8 mouse cellular contexts compared by ENCODE assay signal in genomic region chr4:132939421-132940127, GRCm38 (mm10). TPM values are rescaled to one million over a fixed set of nuclear protein-coding genes. Genes with fewer than 3 reads are reported as not detected.
DNase-seq lines count a peak whose midpoint lies in the region; ATAC-seq and TF ChIP-seq lines count a peak whose summit lies in the region.

No protein-coding gene starts in this region.

- no peak for TF ChIP-seq POLR2A in limb, embryonic 14.5 days (IDR thresholded peaks at IDR 0.05; ENCODE audit: borderline replicate concordance, extremely low read depth, insufficient read depth, insufficient read length)

- no peak overlapping the region for H3K4me2 ChIP-seq in embryonic facial prominence, embryonic 11.5 days (ENCODE audit: low read depth, low read length)
- peak overlapping the region; percentile 13; the same call in 1 of the 2 replicates for H3K4me2 ChIP-seq in hindbrain, embryonic 16.5 days (ENCODE audit: low read length)
- H3K4me2 ChIP-seq in limb, embryonic 14.5 days (replicated peaks; ENCODE audit: low read depth, low read length, severe bottlenecking): 0 out of 2 replicates have a peak overlapping the region, but pooled peaks have one; percentile 21

- peak; percentile 42 to 59 for DNase-seq in left cerebral cortex, adult 2 months (ENCODE audit: extremely low spot score in 1 of 2, low spot score in 2 of 2)
- no peak for DNase-seq in left cerebral cortex, postnatal 36 days (ENCODE audit: low spot score in 2 of 2)
- peak; percentile 85 for DNase-seq in adrenal gland, postnatal 10 days
- DNase-seq in embryonic facial prominence, embryonic 11.5 days (ENCODE audit: low spot score): peak; percentile 86
- peak; percentile 58 for DNase-seq in limb, embryonic 14.5 days (ENCODE audit: low spot score)
- DNase-seq in thymus, postnatal 10 days (ENCODE audit: low spot score in 2 of 2): peak; percentile 64 to 83

- H3K4me1 ChIP-seq in embryonic facial prominence, embryonic 11.5 days (ENCODE audit: control insufficient read depth, insufficient read depth, low read length): no peaks in the 10 kb centered on the region
- H3K4me1 ChIP-seq in hindbrain, embryonic 16.5 days (ENCODE audit: control insufficient read depth, insufficient read depth, low read depth, low read length): peaks cover 12% of the 10 kb centered on the region
- H3K4me1 ChIP-seq in limb, embryonic 14.5 days (ENCODE audit: control insufficient read depth, insufficient read depth, low read length): peaks cover 9% of the 10 kb centered on the region

- peak; percentile 67 for TF ChIP-seq CTCF in left cerebral cortex, adult 2 months (IDR thresholded peaks at IDR 0.05)

- H3K9ac ChIP-seq in embryonic facial prominence, embryonic 11.5 days (replicated peaks; ENCODE audit: low read length): no peak overlapping the region
- no peak overlapping the region for H3K9ac ChIP-seq in hindbrain, embryonic 16.5 days (ENCODE audit: low read depth, low read length)
- H3K9ac ChIP-seq in limb, embryonic 14.5 days (ENCODE audit: low read depth, low read length, severe bottlenecking): no peak overlapping the region

- intact Hi-C loops in left cerebral cortex, adult 2 months (cut with DNase I): loop anchor here (5.0 kb wide), 2 partner anchors 118 to 273 kb away; partner anchors contain the start of genes Cd164l2 and Gpr3
- intact Hi-C loops in left cerebral cortex, postnatal 36 days (cut with DNase I): loop anchor here (10.0 kb wide), 2 partner anchors 175 to 275 kb away; partner anchors contain the start of genes Cd164l2 and Gpr3

- H3K9me3 ChIP-seq in embryonic facial prominence, embryonic 11.5 days (replicated peaks; ENCODE audit: control insufficient read depth, low read length): no peaks in the 10 kb centered on the region
- H3K9me3 ChIP-seq in hindbrain, embryonic 16.5 days (ENCODE audit: control insufficient read depth, low read length): no peaks in the 10 kb centered on the region
- no peaks in the 10 kb centered on the region for H3K9me3 ChIP-seq in limb, embryonic 14.5 days (ENCODE audit: control insufficient read depth, low read length)

- H3K4me3 ChIP-seq in left cerebral cortex, adult 2 months: no peak overlapping the region
- H3K4me3 ChIP-seq in embryonic facial prominence, embryonic 11.5 days (ENCODE audit: low read depth, low read length): no peak overlapping the region
- H3K4me3 ChIP-seq in hindbrain, embryonic 16.5 days (ENCODE audit: low read length): no peak overlapping the region
- H3K4me3 ChIP-seq in limb, embryonic 14.5 days (replicated peaks; ENCODE audit: low read length): no peak overlapping the region

- no peak overlapping the region for H3K27ac ChIP-seq in left cerebral cortex, adult 2 months
- no peak overlapping the region for H3K27ac ChIP-seq in embryonic facial prominence, embryonic 11.5 days (replicated peaks; ENCODE audit: low read depth, low read length)
- H3K27ac ChIP-seq in hindbrain, embryonic 16.5 days (ENCODE audit: low read depth, low read length): no peak overlapping the region
- no peak overlapping the region for H3K27ac ChIP-seq in limb, embryonic 14.5 days (replicated peaks; ENCODE audit: low read depth, low read length)

- no peak for ATAC-seq in embryonic facial prominence, embryonic 11.5 days (replicated peaks; ENCODE audit: insufficient number of reproducible peaks, low FRiP score, low TSS enrichment, low read depth)
- no peak for ATAC-seq in hindbrain, embryonic 16.5 days
- ATAC-seq in limb, embryonic 14.5 days (ENCODE audit: low FRiP score, low read depth): no peak
- ATAC-seq in monocyte, adult 5-6 weeks (replicated peaks; ENCODE audit: insufficient number of reproducible peaks, low FRiP score, low TSS enrichment, poor library complexity, severe bottlenecking): peak; percentile 61

- H3K27me3 ChIP-seq in embryonic facial prominence, embryonic 11.5 days (ENCODE audit: control insufficient read depth, insufficient read depth, low read length): no peaks in the 10 kb centered on the region; the same call in 1 of the 2 replicates
- H3K27me3 ChIP-seq in hindbrain, embryonic 16.5 days (replicated peaks; ENCODE audit: control insufficient read depth, insufficient read depth, low read length): no peaks in the 10 kb centered on the region; the same call in 1 of the 2 replicates
- no peaks in the 10 kb centered on the region for H3K27me3 ChIP-seq in limb, embryonic 14.5 days (ENCODE audit: control insufficient read depth, insufficient read depth, low read length)

- no peaks in the 10 kb centered on the region for H3K36me3 ChIP-seq in embryonic facial prominence, embryonic 11.5 days (replicated peaks; ENCODE audit: control insufficient read depth, insufficient read depth, low read depth, low read length)
- no peaks in the 10 kb centered on the region for H3K36me3 ChIP-seq in hindbrain, embryonic 16.5 days (ENCODE audit: control insufficient read depth, insufficient read depth, low read length)
- H3K36me3 ChIP-seq in limb, embryonic 14.5 days (ENCODE audit: control insufficient read depth, insufficient read depth, low read length): no peaks in the 10 kb centered on the region

- 27% methylated on average over 22 of the region's 22 CpGs for WGBS in embryonic facial prominence, embryonic 11.5 days
- 24% methylated on average over 22 of the region's 22 CpGs for WGBS in hindbrain, embryonic 16.5 days
- 28% methylated on average over 22 of the region's 22 CpGs for WGBS in limb, embryonic 14.5 days

RNA-seq across cellular contexts. Expression of gene Fam76a, which starts 17.2 kb away (rescaled TPM):
- 10 to 100 TPM; 47.6 to 49.9 TPM for total RNA-seq in left cerebral cortex, adult 2 months (2021)
- total RNA-seq in left cerebral cortex, postnatal 36 days (2021): 10 to 100 TPM; 49.9 to 57.7 TPM
- total RNA-seq in adrenal gland, postnatal 10 days (2021): 10 to 100 TPM; 36.9 to 37.0 TPM
- 26.3 and 36.6 TPM in 2 replicates for polyA plus RNA-seq in embryonic facial prominence, embryonic 11.5 days (2014; fragmentation: Nextera tagmentation; extraction: Ambion mirVana)
- 33.5 and 40.6 TPM in 2 replicates for polyA plus RNA-seq in hindbrain, embryonic 16.5 days (2015; fragmentation: Nextera tagmentation; extraction: Ambion mirVana)
- 19.0 and 19.1 TPM in 2 replicates for polyA plus RNA-seq in limb, embryonic 14.5 days (2012; rRNA removed)
- polyA plus RNA-seq in limb, embryonic 14.5 days (2014; fragmentation: Nextera tagmentation; extraction: Ambion mirVana): 48.3 and 57.1 TPM in 2 replicates
- 27.3 to 53.5 TPM (median 33.8 TPM) in 3 replicates for total RNA-seq in monocyte, adult 5-6 weeks (2017)

RNA-seq across cellular contexts. Expression of gene Fgr, which starts 34.3 kb away (rescaled TPM):
- under 1 TPM; 0.23 TPM for total RNA-seq in left cerebral cortex, adult 2 months (2021)
- under 1 TPM in 1 of 2 experiments, not detected in 1; 0.17 TPM for total RNA-seq in left cerebral cortex, postnatal 36 days (2021)
- total RNA-seq in adrenal gland, postnatal 10 days (2021): 1 to 10 TPM; 1.3 to 1.6 TPM
- 0.08 and 0.20 TPM in 2 replicates for polyA plus RNA-seq in embryonic facial prominence, embryonic 11.5 days (2014; fragmentation: Nextera tagmentation; extraction: Ambion mirVana)
- 0.16 and 0.23 TPM in 2 replicates for polyA plus RNA-seq in hindbrain, embryonic 16.5 days (2015; fragmentation: Nextera tagmentation; extraction: Ambion mirVana)
- polyA plus RNA-seq in limb, embryonic 14.5 days (2012; rRNA removed): 0.54 and 0.64 TPM in 2 replicates
- 0.35 and 0.62 TPM in 2 replicates for polyA plus RNA-seq in limb, embryonic 14.5 days (2014; fragmentation: Nextera tagmentation; extraction: Ambion mirVana)
- total RNA-seq in monocyte, adult 5-6 weeks (2017): 266 TPM in 3 replicates

RNA-seq across cellular contexts. Expression of gene Stx12, which starts 55.3 kb away (rescaled TPM):
- total RNA-seq in left cerebral cortex, adult 2 months (2021): 100 to 1,000 TPM; 101 to 110 TPM
- total RNA-seq in left cerebral cortex, postnatal 36 days (2021): 100 to 1,000 TPM in 1 of 2 experiments, 10 to 100 TPM in 1; 96.5 to 101 TPM
- 10 to 100 TPM; 52.0 to 53.2 TPM for total RNA-seq in adrenal gland, postnatal 10 days (2021)
- 82.1 and 84.8 TPM in 2 replicates for polyA plus RNA-seq in embryonic facial prominence, embryonic 11.5 days (2014; fragmentation: Nextera tagmentation; extraction: Ambion mirVana)
- polyA plus RNA-seq in hindbrain, embryonic 16.5 days (2015; fragmentation: Nextera tagmentation; extraction: Ambion mirVana): 151 and 156 TPM in 2 replicates
- 54.2 and 57.3 TPM in 2 replicates for polyA plus RNA-seq in limb, embryonic 14.5 days (2012; rRNA removed)
- polyA plus RNA-seq in limb, embryonic 14.5 days (2014; fragmentation: Nextera tagmentation; extraction: Ambion mirVana): 64.6 and 65.2 TPM in 2 replicates
- total RNA-seq in monocyte, adult 5-6 weeks (2017): 64.8 to 81.4 TPM (median 73.4 TPM) in 3 replicates

Comparison
In these comparisons a context has a peak if more than half of its experiments do, and no peak if none do; other contexts are left out.
1. DNase-seq: peak in left cerebral cortex, adult 2 months (2 of 2), adrenal gland, postnatal 10 days (single experiment), embryonic facial prominence, embryonic 11.5 days (single experiment), limb, embryonic 14.5 days (single experiment) and thymus, postnatal 10 days (2 of 2); none in left cerebral cortex, postnatal 36 days (0 of 2).
2. RNA of gene Fgr, which starts 34.3 kb away (total RNA-seq): 266 TPM in monocyte, adult 5-6 weeks; 1.3 to 1.6 TPM in adrenal gland, postnatal 10 days, 0.23 TPM in left cerebral cortex, adult 2 months and 0.17 TPM in left cerebral cortex, postnatal 36 days; every median in the first group is over 100 times any median in the second.